Mouse (Mus musculus) bone marrow macrophage, adult 2 months (primary cell): ENCODE results near the gene Rhof. TPM values are rescaled to one million over a fixed set of nuclear protein-coding genes. Genes with fewer than 3 reads are reported as not detected.
A peak's percentile ranks its signal among the peaks of the same experiment; 100 is the strongest.

Experiments used
- H3K27ac ChIP-seq: 2 replicates; pipeline ENCODE4 v1.5.1; 2012; ENCODE audit warnings: low read depth, low read length; ENCODE audit not compliant: insufficient read depth
- H3K4me1 ChIP-seq: 2 replicates; pipeline ENCODE4 v1.6.1; 2012; ENCODE audit warnings: low read length; ENCODE audit not compliant: control insufficient read depth, insufficient read depth
- H3K4me3 ChIP-seq: 2 replicates; pipeline ENCODE4 v1.5.1; 2012; ENCODE audit warnings: mild to moderate bottlenecking, low read length, moderate library complexity; ENCODE audit not compliant: insufficient read depth
- CTCF ChIP-seq: IDR thresholded peaks from 2 replicates; pipeline ENCODE4 v1.5.1; 2012; ENCODE audit warnings: low read depth, mild to moderate bottlenecking, low read length, moderate library complexity
- POLR2A ChIP-seq: IDR thresholded peaks from 2 replicates; pipeline ENCODE4 v1.6.1; 2012; ENCODE audit warnings: mild to moderate bottlenecking, low read depth, low read length, borderline replicate concordance
- polyA plus RNA-seq: library from polyadenylated mRNA; stranded (reverse); fragments of >200 nt; gene quantifications from 2 replicates; pipeline ENCODE4 v1.2.4, GENCODE M21; 2012; ENCODE audit not compliant: missing spikeins, insufficient read depth, insufficient read length

Rhof gene
- polyA plus RNA-seq, 1 experiment = 1.8 TPM

- TF ChIP-seq CTCF (no peak; the same call in 1 of the 2 replicates), POLR2A (0 out of 2 replicates have a peak, but pooled peaks have one; percentile 31)
- H3K4me1 ChIP-seq = peaks cover 12% of the 10 kb centered on the region
- peak overlapping the region; percentile 97 for H3K27ac ChIP-seq
Observed at GRCm38 (mm10) chr5:123137044-123137909, 4.8 kb upstream of the Rhof start.

GRCm38 (mm10) chr5:123136361-123137043 lies 4.0 kb upstream of the Rhof start:
- TF ChIP-seq CTCF (no peak; the same call in 1 of the 2 replicates), POLR2A (no peak)
- Histone ChIP-seq H3K27ac (peak overlapping the region; percentile 97), H3K4me3 (peak overlapping the region; percentile 53), H3K4me1 (peaks cover 17% of the 10 kb centered on the region)

More at GRCm38 (mm10) chr5:123137044-123137909, 4.8 kb upstream of the Rhof start:
- peak overlapping the region; percentile 53 for H3K4me3 ChIP-seq

- peak overlapping the region; percentile 53 for H3K4me3 ChIP-seq
- H3K27ac ChIP-seq = peak overlapping the region; percentile 97
- peaks cover 22% of the 10 kb centered on the region for H3K4me1 ChIP-seq
- TF ChIP-seq POLR2A (no peak), CTCF (no peak)
Observed at GRCm38 (mm10) chr5:123135471-123136360, 3.2 kb upstream of the Rhof start.

GRCm38 (mm10) chr5:123134875-123135382 lies 2.4 kb upstream of the Rhof start:
- TF ChIP-seq POLR2A (no peak), CTCF (no peak)
- H3K4me3 ChIP-seq = no peak overlapping the region
- H3K27ac ChIP-seq = no peak overlapping the region; the same call in 1 of the 2 replicates
- H3K4me1 ChIP-seq = peaks cover 27% of the 10 kb centered on the region

GRCm38 (mm10) chr5:123134186-123134874 lies 1.8 kb upstream of the Rhof start:
- Histone ChIP-seq H3K4me1 (peaks cover 33% of the 10 kb centered on the region), H3K4me3 (no peak overlapping the region), H3K27ac (no peak overlapping the region)
- TF ChIP-seq POLR2A = no peak

GRCm38 (mm10) chr5:123133784-123134143 lies 1.3 kb upstream of the Rhof start:
- peaks cover 39% of the 10 kb centered on the region for H3K4me1 ChIP-seq
- H3K27ac ChIP-seq = no peak overlapping the region
- TF ChIP-seq CTCF (no peak), POLR2A (no peak)
- H3K4me3 ChIP-seq = no peak overlapping the region

GRCm38 (mm10) chr5:123133083-123133783 lies 741 bp upstream of the Rhof start:
- Histone ChIP-seq H3K4me1 (peaks cover 44% of the 10 kb centered on the region), H3K4me3 (no peak overlapping the region), H3K27ac (no peak overlapping the region)
- peak; percentile 93 for TF ChIP-seq CTCF
- TF ChIP-seq POLR2A = no peak

- no peak for TF ChIP-seq CTCF
- Histone ChIP-seq H3K4me3 (no peak overlapping the region), H3K4me1 (peaks cover 61% of the 10 kb centered on the region), H3K27ac (no peak overlapping the region)
Observed at GRCm38 (mm10) chr5:123130814-123131148, 1.7 kb downstream of the Rhof start.
